In the genomic region with DNA sequence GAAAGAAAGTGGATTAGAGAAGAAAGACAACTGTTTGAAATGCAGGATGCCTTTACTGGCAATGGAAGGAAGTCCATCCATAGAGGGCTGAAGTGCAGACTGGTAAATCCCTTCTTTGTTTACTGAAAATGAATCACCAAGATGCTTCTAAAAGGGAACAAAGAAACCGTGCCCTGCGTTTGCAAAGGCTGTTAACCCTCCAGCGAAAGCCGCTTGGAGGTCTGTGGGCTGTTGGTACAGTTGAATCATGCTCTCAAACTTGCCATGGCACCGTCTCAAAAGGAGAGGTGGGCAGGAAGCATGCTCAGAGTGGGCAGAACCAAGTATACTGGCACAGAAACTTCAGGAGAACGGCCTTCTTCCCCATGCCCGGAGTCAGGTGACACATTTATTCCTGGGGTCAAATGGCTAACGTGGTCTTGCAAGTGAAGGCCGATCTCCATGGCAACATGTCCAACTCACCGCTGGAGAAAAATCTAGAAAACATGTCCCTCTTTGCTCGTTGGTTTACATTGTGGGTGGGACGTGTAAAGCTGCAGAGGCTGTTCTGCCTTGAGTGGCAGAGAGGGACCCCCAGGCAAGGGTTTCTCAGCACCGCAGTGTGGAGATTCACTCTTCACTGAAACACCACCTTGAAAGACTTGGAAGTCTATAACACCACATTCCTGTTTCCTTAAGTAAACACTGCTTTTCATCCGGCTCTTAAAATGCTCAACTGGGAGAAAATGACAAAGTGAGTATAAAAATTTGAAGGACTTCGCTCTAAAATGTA, we compare ENCODE assay signal across 19 mouse cellular contexts.
A peak's percentile ranks its signal among the peaks of the same experiment; 100 is the strongest.
DNase-seq lines count a peak whose midpoint lies in the region; ATAC-seq lines count a peak whose summit lies in the region.
"Had no signal": no experiment of that assay in that cellular context is flagged by ENCODE, and none has a peak within 500 bp of the region (broad histone marks: within the 10 kb centered on the region; RNA-seq: fewer than 3 reads in every experiment).

No protein-coding gene starts in this region.

- H3K9me3 ChIP-seq in lung, embryonic 15.5 days = no peaks in the 10 kb centered on the region
- no peaks in the 10 kb centered on the region for H3K9me3 ChIP-seq in midbrain, embryonic 12.5 days
- H3K9me3 ChIP-seq in stomach, embryonic 16.5 days (replicated peaks; ENCODE audit: control insufficient read depth, low read length) = no peaks in the 10 kb centered on the region
- H3K9me3 ChIP-seq: forebrain, embryonic 15.5 days; hindbrain, embryonic 12.5 days; limb, embryonic 10.5 days had no signal

- H3K27ac ChIP-seq in lung, embryonic 15.5 days = peak overlapping the region; percentile 68
- H3K27ac ChIP-seq in midbrain, embryonic 12.5 days (replicated peaks) = no peak overlapping the region
- H3K27ac ChIP-seq in stomach, embryonic 16.5 days (ENCODE audit: low read length) = peak overlapping the region; percentile 39
- H3K27ac ChIP-seq: forebrain, embryonic 15.5 days; hindbrain, embryonic 12.5 days; limb, embryonic 10.5 days had no signal

- no peaks in the 10 kb centered on the region for H3K36me3 ChIP-seq in lung, embryonic 15.5 days
- H3K36me3 ChIP-seq in midbrain, embryonic 12.5 days = no peaks in the 10 kb centered on the region
- H3K36me3 ChIP-seq in stomach, embryonic 16.5 days (ENCODE audit: control insufficient read depth, insufficient read depth, low read length) = no peaks in the 10 kb centered on the region
- H3K36me3 ChIP-seq: forebrain, embryonic 15.5 days; hindbrain, embryonic 12.5 days; limb, embryonic 10.5 days had no signal

- no peak overlapping the region for H3K4me3 ChIP-seq in lung, embryonic 15.5 days
- H3K4me3 ChIP-seq in midbrain, embryonic 12.5 days = no peak overlapping the region
- H3K4me3 ChIP-seq in stomach, embryonic 16.5 days (replicated peaks; ENCODE audit: low read length) = no peak overlapping the region
- H3K4me3 ChIP-seq: erythroblast, embryonic 14.5 days; forebrain, embryonic 15.5 days; hindbrain, embryonic 12.5 days; limb, embryonic 10.5 days had no signal

- ATAC-seq in lung, embryonic 15.5 days (ENCODE audit: borderline replicate concordance, extremely low read depth, low FRiP score, low TSS enrichment) = peak; percentile 64; the same call in 1 of the 2 replicates
- peak; percentile 47 for ATAC-seq in midbrain, embryonic 12.5 days (ENCODE audit: low FRiP score, low read depth)
- no peak for ATAC-seq in stomach, embryonic 16.5 days (ENCODE audit: insufficient read depth, low FRiP score)
- ATAC-seq: forebrain, embryonic 15.5 days; intestine, postnatal 0 days had no signal

- no peak overlapping the region for H3K4me2 ChIP-seq in lung, embryonic 15.5 days
- no peak overlapping the region for H3K4me2 ChIP-seq in midbrain, embryonic 12.5 days (replicated peaks)
- no peak overlapping the region for H3K4me2 ChIP-seq in stomach, embryonic 16.5 days (ENCODE audit: low read depth, low read length)
- H3K4me2 ChIP-seq: forebrain, embryonic 15.5 days; hindbrain, embryonic 12.5 days; liver, embryonic 11.5 days had no signal

- H3K27me3 ChIP-seq in lung, embryonic 15.5 days = no peaks in the 10 kb centered on the region
- no peaks in the 10 kb centered on the region for H3K27me3 ChIP-seq in midbrain, embryonic 12.5 days
- no peaks in the 10 kb centered on the region for H3K27me3 ChIP-seq in stomach, embryonic 16.5 days (ENCODE audit: control insufficient read depth, insufficient read depth, low read length)
- H3K27me3 ChIP-seq: forebrain, embryonic 15.5 days; hindbrain, embryonic 12.5 days had no signal

- no peaks in the 10 kb centered on the region for H3K4me1 ChIP-seq in lung, embryonic 15.5 days
- H3K4me1 ChIP-seq in midbrain, embryonic 12.5 days = peaks cover 5% of the 10 kb centered on the region; the same call in 1 of the 2 replicates
- H3K4me1 ChIP-seq in stomach, embryonic 16.5 days (ENCODE audit: control insufficient read depth, insufficient read depth, low read length) = no peaks in the 10 kb centered on the region
- H3K4me1 ChIP-seq: forebrain, embryonic 15.5 days; hindbrain, embryonic 12.5 days; limb, embryonic 10.5 days had no signal

- 48% methylated on average over 15 of the region's 15 CpGs for WGBS in lung, embryonic 15.5 days
- WGBS in midbrain, embryonic 12.5 days = 46% methylated on average over 15 of the region's 15 CpGs
- 61% methylated on average over 15 of the region's 15 CpGs for WGBS in stomach, embryonic 16.5 days

- peak; percentile 7 for DNase-seq in embryo, embryonic 11 days
- DNase-seq in embryo, embryonic 10 days (ENCODE audit: low spot score) = no peak
- DNase-seq in lung, postnatal 25 days (ENCODE audit: low spot score) = no peak
- no peak for DNase-seq in natural killer cell, adult 2 months (ENCODE audit: low spot score in 2 of 2)
- DNase-seq in adrenal gland, adult 18-20 months (ENCODE audit: low spot score in 2 of 2) = no peak
- DNase-seq: adrenal gland, postnatal 14 days; cerebellum, adult 2 months; heart, adult 11 months; lung, postnatal 14 days; thymus, postnatal 25 days had no signal

- H3K9ac ChIP-seq in lung, embryonic 15.5 days = no peak overlapping the region
- H3K9ac ChIP-seq in midbrain, embryonic 12.5 days (replicated peaks) = no peak overlapping the region
- no peak overlapping the region for H3K9ac ChIP-seq in stomach, embryonic 16.5 days (ENCODE audit: low read length)
- H3K9ac ChIP-seq: forebrain, embryonic 15.5 days; hindbrain, embryonic 12.5 days had no signal
